Mouse (Mus musculus) lung, postnatal 0 days (tissue): ENCODE measurements around the gene Lbx1. TPM values are rescaled to one million over a fixed set of nuclear protein-coding genes. Genes with fewer than 3 reads are reported as not detected.

ENCODE experiments used
- ATAC-seq: fragments of 200-750 bp; cut with Nextera tagmentation; 2 replicates; pipeline ENCODE4 v1.8.0; 2017; ENCODE audit warnings: moderate library complexity
- DNase-seq: peaks from one replicate; pipeline ENCODE4 v3.0.0-alpha.2; 2016; ENCODE audit warnings: low spot score
- H3K27ac ChIP-seq: fragments of 300-500 bp; sonication (generic); 2 replicates; pipeline ENCODE4 v1.5.1; 2014; ENCODE audit warnings: antibody characterized with exemption, mild to moderate bottlenecking, low read length, mixed read lengths
- H3K27me3 ChIP-seq: fragments of 300-500 bp; sonication (generic); replicated peaks from 2 replicates; pipeline ENCODE4 v1.6.1; 2014; ENCODE audit warnings: low read length, mixed read lengths; ENCODE audit not compliant: insufficient read depth
- H3K36me3 ChIP-seq: fragments of 300-500 bp; sonication (generic); 2 replicates; pipeline ENCODE4 v1.6.1; 2014; ENCODE audit warnings: low read length, mixed read lengths; ENCODE audit not compliant: insufficient read depth
- H3K4me1 ChIP-seq: fragments of 300-500 bp; sonication (generic); 2 replicates; pipeline ENCODE4 v1.6.1; 2014; ENCODE audit warnings: antibody characterized with exemption, low read depth, low read length, mixed read lengths; ENCODE audit not compliant: insufficient read depth
- H3K4me2 ChIP-seq: fragments of 300-500 bp; sonication (generic); replicated peaks from 2 replicates; pipeline ENCODE4 v1.6.1; 2014; ENCODE audit warnings: low read depth, mild to moderate bottlenecking, low read length, moderate library complexity, mixed read lengths
- H3K4me3 ChIP-seq: fragments of 300-500 bp; sonication (generic); 2 replicates; pipeline ENCODE4 v1.5.1; 2014; ENCODE audit warnings: low read depth, low read length
- H3K9ac ChIP-seq: fragments of 300-500 bp; sonication (generic); replicated peaks from 2 replicates; pipeline ENCODE4 v1.6.1; 2014; ENCODE audit warnings: low read depth, mild to moderate bottlenecking
- H3K9me3 ChIP-seq: fragments of 300-500 bp; sonication (generic); 2 replicates; pipeline ENCODE4 v1.6.1; 2016; ENCODE audit warnings: low read length, mixed read lengths
- CTCF ChIP-seq: IDR thresholded peaks from 2 replicates; pipeline ENCODE4 v1.5.1; 2016; ENCODE audit warnings: antibody characterized with exemption, mild to moderate bottlenecking
- EP300 ChIP-seq: IDR thresholded peaks from 2 replicates; pipeline ENCODE4 v1.6.1; 2016; ENCODE audit warnings: antibody characterized with exemption, mild to moderate bottlenecking, control low read depth
- WGBS: fragments of 180-500 bp; shearing (Covaris S2); extraction: QIAGEN DNeasy Blood & Tissue Kit; methylation state at CpG from one replicate; pipeline ENCODE4 v1.1.7; 2014; 5-methylcytosine and 5-hydroxymethylcytosine counted together
- polyA plus RNA-seq: library from polyadenylated mRNA; unstranded; fragments of >200 nt; fragmentation: Nextera tagmentation; extraction: Ambion mirVana; gene quantifications from 2 replicates; pipeline ENCODE4 v1.2.1, GENCODE M21; 2015

Lbx1 gene
- polyA plus RNA-seq, 1 experiment from 2014 or later, result not detected

DNA sequence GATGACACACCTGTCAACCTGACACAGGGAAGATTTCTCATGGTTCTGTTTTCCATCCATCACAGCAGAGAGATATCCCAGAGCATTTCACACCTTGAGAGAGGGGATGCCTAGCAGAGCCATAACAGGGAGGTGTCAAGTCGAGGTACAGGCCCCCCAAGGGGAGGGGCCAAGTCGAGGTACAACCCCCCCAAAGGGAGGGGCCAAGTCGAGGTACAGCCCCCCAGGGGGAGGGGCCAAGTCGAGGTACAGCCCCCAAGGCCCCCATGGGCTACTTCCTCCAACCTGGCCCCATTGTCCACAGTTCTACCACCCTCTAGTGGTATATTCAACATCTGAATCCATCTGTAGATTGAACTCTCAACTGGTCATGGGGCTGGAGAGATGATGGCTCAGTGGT, 41.0 kb downstream of the Lbx1 start:
- H3K9ac ChIP-seq, result no peak overlapping the region
- no peak overlapping the region for H3K4me2 ChIP-seq
- ATAC-seq, result no peak
- no peak overlapping the region for H3K4me3 ChIP-seq
- no peak for DNase-seq
- H3K27me3 ChIP-seq, result no peaks in the 10 kb centered on the region
- WGBS, result 40% methylated on average over 4 of the region's 4 CpGs
- no peaks in the 10 kb centered on the region for H3K9me3 ChIP-seq
- TF ChIP-seq EP300 (no peak), CTCF (no peak)
- no peaks in the 10 kb centered on the region for H3K4me1 ChIP-seq
- no peak overlapping the region for H3K27ac ChIP-seq
- no peaks in the 10 kb centered on the region for H3K36me3 ChIP-seq

Other genes starting within 250 kb of the Lbx1 start
- 0.47 and 1.0 TPM in 2 replicates for gene Sema4g, start 246.7 kb downstream of the Lbx1 start, polyA plus RNA-seq
- gene Twnk, start 230.1 kb downstream of the Lbx1 start, polyA plus RNA-seq, result 7.5 and 7.9 TPM in 2 replicates
- 62.6 and 63.3 TPM in 2 replicates for gene Mrpl43, start 229.4 kb downstream of the Lbx1 start, polyA plus RNA-seq
- 56.0 and 59.4 TPM in 2 replicates for gene Lzts2, start 221.4 kb downstream of the Lbx1 start, polyA plus RNA-seq
- gene Pdzd7, start 190.1 kb downstream of the Lbx1 start, polyA plus RNA-seq, result 0.12 and 0.13 TPM in 2 replicates
- gene Sfxn3, start 188.3 kb downstream of the Lbx1 start, polyA plus RNA-seq, result 45.6 and 53.0 TPM in 2 replicates
- 11.2 and 12.8 TPM in 2 replicates for gene Kazald1, start 160.6 kb downstream of the Lbx1 start, polyA plus RNA-seq
- not detected in 2 replicates for gene Tlx1, start 85.1 kb downstream of the Lbx1 start, polyA plus RNA-seq
- 20.7 and 25.6 TPM in 2 replicates for gene Btrc, start 127.9 kb upstream of the Lbx1 start, polyA plus RNA-seq